Mouse (Mus musculus) cerebellum, adult (tissue): ENCODE measurements around the gene Rexo1.

ENCODE experiments used
- ATAC-seq: cut with Nextera tagmentation; 2 replicates; pipeline ENCODE4 v1.9.2; 2017; ENCODE audit warnings: mild to moderate bottlenecking, moderate library complexity, mixed read lengths; ENCODE audit not compliant: insufficient number of reproducible peaks, low FRiP score, low TSS enrichment

The Rexo1 gene

DNA sequence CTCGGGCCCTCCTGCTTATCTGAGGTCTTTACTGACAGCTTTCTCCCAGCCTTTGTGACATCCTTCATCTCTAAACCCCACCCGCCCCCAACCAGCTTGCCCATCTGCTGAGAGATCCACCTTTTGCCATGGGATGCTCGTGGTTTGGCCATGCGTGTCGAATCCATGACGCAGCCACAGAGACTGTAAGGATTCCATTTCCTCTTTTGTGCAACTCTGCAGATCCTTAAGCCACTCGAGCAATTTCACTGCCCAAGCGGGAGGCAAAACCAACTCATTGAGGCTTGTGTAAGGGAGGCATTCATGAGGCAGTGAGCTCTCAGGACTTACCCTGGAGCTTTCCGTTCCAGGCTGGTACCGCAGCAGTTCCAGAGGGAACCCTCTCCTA, 51.1 kb downstream of the Rexo1 start:
- no peak for ATAC-seq

GRCm38 (mm10) chr10:80509412-80510272, 51.7 kb downstream of the Rexo1 start:
- no peak for ATAC-seq

- ATAC-seq, result no peak
These were observed 55.1 kb downstream of the Rexo1 start for GRCm38 (mm10) chr10:80506222-80506621.

DNA sequence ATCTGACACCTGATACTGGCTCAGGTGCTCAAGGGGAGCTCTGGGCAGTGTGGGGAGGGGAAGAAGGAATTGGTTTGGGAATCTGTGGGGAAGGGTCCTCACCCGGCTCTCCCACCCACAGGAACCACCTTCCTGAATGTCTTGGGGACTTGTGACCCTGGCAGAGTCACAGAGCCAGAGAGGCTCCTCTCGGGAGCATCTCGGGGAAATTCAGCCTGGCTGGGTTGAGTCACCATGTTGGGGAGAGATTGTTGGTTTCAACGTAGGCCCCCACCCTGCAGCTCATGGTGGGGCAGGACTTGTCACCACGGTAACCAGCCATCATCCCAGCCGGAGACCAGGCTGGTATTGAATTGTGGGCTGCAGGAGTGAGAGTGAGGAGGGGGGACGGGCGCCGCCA, 56.6 kb downstream of the Rexo1 start:
- ATAC-seq, result no peak

DNA sequence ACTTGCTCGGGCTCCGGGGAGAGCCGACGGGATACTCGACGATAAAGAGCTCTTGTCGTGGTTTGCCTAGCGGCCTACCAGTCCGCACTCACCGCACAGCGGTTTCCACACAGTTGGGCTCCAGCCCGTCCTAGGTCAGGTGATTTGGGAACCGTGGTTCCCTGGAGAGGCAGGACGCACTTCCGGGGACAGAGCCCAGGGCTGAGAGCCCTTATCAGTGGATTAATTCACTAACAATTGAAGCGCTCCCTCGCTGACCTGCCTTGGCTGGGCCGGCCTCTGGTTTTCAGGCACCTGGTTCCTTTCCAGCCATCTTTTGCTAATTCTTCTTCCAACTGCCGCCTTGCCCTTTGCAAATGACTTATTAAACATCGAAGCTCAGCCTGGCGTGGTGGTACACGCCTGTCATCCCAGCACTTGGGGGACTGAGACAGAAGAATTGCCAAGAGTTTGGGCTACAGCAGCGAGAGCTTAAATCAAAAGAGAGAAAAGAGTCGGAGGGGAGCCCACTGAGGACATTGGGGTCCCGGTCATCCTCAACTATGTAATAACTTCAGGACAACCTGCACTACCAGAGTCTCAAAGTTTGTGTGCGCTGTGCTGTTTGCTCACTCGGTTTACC, 57.6 kb downstream of the Rexo1 start:
- ATAC-seq, result no peak

GRCm38 (mm10) chr10:80502819-80503314, 58.5 kb downstream of the Rexo1 start:
- ATAC-seq, result no peak

DNA sequence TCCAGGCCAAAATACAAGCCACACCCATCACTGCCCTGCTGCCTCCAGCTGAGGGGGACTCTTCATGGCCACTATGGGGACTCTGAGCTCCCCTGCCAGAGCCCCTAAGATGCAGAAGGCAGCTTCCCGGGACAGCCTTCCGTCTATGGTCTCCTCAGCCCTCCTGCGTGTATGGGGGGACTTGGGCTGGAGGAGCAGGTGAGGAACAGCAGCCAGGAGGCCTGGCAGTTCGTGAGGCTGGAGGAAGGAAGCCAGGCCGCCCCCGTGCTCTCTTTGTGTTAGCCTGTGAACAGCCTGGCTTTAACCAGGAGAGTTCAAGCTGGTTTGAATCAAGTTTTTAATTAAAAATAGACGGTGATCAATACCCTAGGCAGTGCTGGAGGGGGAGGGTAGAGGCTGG, 59.1 kb downstream of the Rexo1 start:
- no peak for ATAC-seq

- ATAC-seq, result no peak
These were observed 64.9 kb downstream of the Rexo1 start for GRCm38 (mm10) chr10:80496421-80496820.

GRCm38 (mm10) chr10:80495901-80496300, 65.5 kb downstream of the Rexo1 start:
- no peak for ATAC-seq

DNA sequence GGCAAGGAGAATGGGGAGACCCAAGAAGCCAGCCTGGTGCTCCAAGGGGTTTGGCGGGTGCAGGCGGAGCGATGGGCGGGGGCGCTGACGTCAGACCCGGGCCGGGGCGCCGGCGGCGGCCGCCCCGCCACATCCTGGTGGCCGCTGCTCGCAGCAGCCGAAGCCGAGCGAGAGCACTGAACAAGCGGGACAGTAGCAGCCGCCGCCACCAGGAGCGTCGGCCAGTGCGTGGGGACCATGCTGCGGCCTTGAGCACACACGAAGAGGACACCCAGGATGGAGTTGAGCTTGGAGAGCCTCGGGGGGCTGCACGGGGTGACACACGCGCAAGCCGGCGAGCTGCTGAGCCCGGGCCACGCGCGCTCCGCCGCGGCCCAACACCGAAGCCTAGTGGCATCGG, 66.6 kb downstream of the Rexo1 start, which contains the start of gene Onecut3:
TSS of gene Onecut3 (plus strand) at position 104 of the 400 bp plus-strand sequence.
- ATAC-seq, result no peak
